Mouse (Mus musculus): ENCODE measurements at regions not wholly inside any gene's neighbourhood (a gene's known extent, or its start where the extent isn't known, plus 50 kb on each side); places are given as distances from the start of the nearest gene placed in this dataset.

GRCm38 (mm10) chr3:48658386-48658785 is 1098.7 kb downstream of the Pcdh18 start:
- no peak for DNase-seq

- DNase-seq, result no peak
Observed at GRCm38 (mm10) chr3:48655084-48655483, 1102.0 kb downstream of the Pcdh18 start.

- DNase-seq, result peak; percentile 21
Observed at GRCm38 (mm10) chr3:48631889-48632483, 1125.1 kb downstream of the Pcdh18 start.

- no peak for DNase-seq
Observed at GRCm38 (mm10) chr3:48608933-48609332, 1148.2 kb downstream of the Pcdh18 start.

- no peak for DNase-seq
Observed at GRCm38 (mm10) chr3:48604840-48605239, 1152.3 kb downstream of the Pcdh18 start.

GRCm38 (mm10) chr3:48587341-48587740 is 1169.8 kb downstream of the Pcdh18 start:
- DNase-seq, result no peak

GRCm38 (mm10) chr3:48586145-48586544 is 1171.0 kb downstream of the Pcdh18 start:
- DNase-seq, result no peak

GRCm38 (mm10) chr3:48584340-48584739 is 1172.8 kb downstream of the Pcdh18 start:
- DNase-seq, result no peak

GRCm38 (mm10) chr3:48582521-48582920 is 1174.6 kb downstream of the Pcdh18 start:
- DNase-seq, result no peak

GRCm38 (mm10) chr3:48579971-48580370 is 1177.2 kb downstream of the Pcdh18 start:
- no peak for DNase-seq

GRCm38 (mm10) chr3:48579229-48579628 is 1177.9 kb downstream of the Pcdh18 start:
- no peak for DNase-seq

- no peak for DNase-seq
Observed at GRCm38 (mm10) chr3:48546669-48547068, 1210.5 kb downstream of the Pcdh18 start.

- no peak for DNase-seq
Observed at GRCm38 (mm10) chr3:48515009-48515408, 1242.1 kb downstream of the Pcdh18 start.

- no peak for DNase-seq
Observed at GRCm38 (mm10) chr3:48503996-48504395, 1253.1 kb downstream of the Pcdh18 start.

- DNase-seq, result no peak
Observed at GRCm38 (mm10) chr3:48464679-48465078, 1292.4 kb downstream of the Pcdh18 start.

GRCm38 (mm10) chr3:48441938-48442337 is 1315.2 kb downstream of the Pcdh18 start:
- DNase-seq, result no peak

GRCm38 (mm10) chr3:48429406-48430033 is 1327.6 kb downstream of the Pcdh18 start:
- no peak for DNase-seq

GRCm38 (mm10) chr3:48389862-48390261 is 1367.3 kb downstream of the Pcdh18 start:
- DNase-seq, result no peak
